Mouse (Mus musculus) CH12.LX (cell line): ENCODE results near the gene Dagla. TPM values are rescaled to one million over a fixed set of nuclear protein-coding genes. Genes with fewer than 3 reads are reported as not detected.

ENCODE experiments used
- DNase-seq: peaks from one replicate; pipeline ENCODE4 v3.0.0-alpha.2; 2013; ENCODE audit errors: extremely low read depth
- H3K27ac ChIP-seq: 2 replicates; pipeline ENCODE4 v1.5.1; 2012; ENCODE audit warnings: low read depth, mild to moderate bottlenecking, control low read depth, moderate library complexity; ENCODE audit not compliant: insufficient read depth
- H3K27me3 ChIP-seq: replicated peaks from 2 replicates; pipeline ENCODE3; 2012; ENCODE audit warnings: inconsistent platforms
- H3K36me3 ChIP-seq, 2 experiments: replicated peaks in 1 of 2; 2 replicates each; pipeline versions ENCODE3 to v1.6.1; 2012; ENCODE audit warnings: inconsistent platforms in 1 of 2, low read length in 1 of 2, mild to moderate bottlenecking in 1 of 2, mixed read lengths in 1 of 2, moderate library complexity in 1 of 2; ENCODE audit not compliant: control insufficient read depth in 1 of 2, insufficient read depth in 1 of 2
- H3K4me1 ChIP-seq, 2 experiments: 2 replicates each; pipeline ENCODE4 v1.6.1; 2012; ENCODE audit warnings: inconsistent platforms in 1 of 2, moderate library complexity in 1 of 2; ENCODE audit not compliant: insufficient read depth in 2 of 2, control insufficient read depth in 1 of 2
- H3K4me2 ChIP-seq: 2 replicates; pipeline ENCODE4 v1.6.1; 2012; ENCODE audit warnings: low read depth, mild to moderate bottlenecking, control low read depth; ENCODE audit not compliant: poor library complexity, insufficient read depth, severe bottlenecking
- H3K4me3 ChIP-seq, 3 experiments: fragments of 150-350 bp in 1 of 3; sonication (generic) in 1 of 3; replicated peaks in 1 of 3; 2 replicates each; pipeline versions ENCODE3 to v1.5.1; 2011 to 2012; ENCODE audit warnings: low read depth in 2 of 3, low read length in 2 of 3, mild to moderate bottlenecking in 2 of 3, moderate library complexity in 2 of 3, control low read depth in 1 of 3, improper control_type of control experiment in 1 of 3, inconsistent platforms in 1 of 3, mixed read lengths in 1 of 3; ENCODE audit not compliant: poor library complexity in 1 of 3
- H3K79me2 ChIP-seq: replicated peaks from 2 replicates; pipeline ENCODE4 v1.6.1; 2012; ENCODE audit warnings: mild to moderate bottlenecking, moderate library complexity; ENCODE audit not compliant: control insufficient read depth, poor library complexity, insufficient read depth, severe bottlenecking; ENCODE audit errors: extremely low read depth
- H3K9ac ChIP-seq: 2 replicates; pipeline ENCODE4 v1.6.1; 2012; ENCODE audit warnings: low read depth, mild to moderate bottlenecking, control low read depth, moderate library complexity; ENCODE audit not compliant: insufficient read depth
- H3K9me3 ChIP-seq: replicated peaks from 2 replicates; pipeline ENCODE3; 2012; ENCODE audit warnings: low read length, inconsistent platforms, mixed read lengths
- CHD1 ChIP-seq: IDR thresholded peaks from 2 replicates; pipeline ENCODE4 v1.6.1; 2012; ENCODE audit warnings: low read depth, low read length, improper control_type of control experiment, inconsistent platforms
- CHD2 ChIP-seq: IDR thresholded peaks from 2 replicates; pipeline ENCODE4 v1.6.1; 2011; ENCODE audit warnings: low read length, improper control_type of control experiment
- ELF1 ChIP-seq: IDR thresholded peaks from 2 replicates; pipeline ENCODE4 v1.6.1; 2014; ENCODE audit warnings: low read depth, mild to moderate bottlenecking, inconsistent platforms, low read length, improper control_type of control experiment
- GABPA ChIP-seq: IDR thresholded peaks from 2 replicates; pipeline ENCODE4 v1.6.1; 2012; ENCODE audit warnings: low read depth, low read length, improper control_type of control experiment, inconsistent platforms; ENCODE audit not compliant: insufficient replicate concordance
- HCFC1 ChIP-seq: IDR thresholded peaks from 2 replicates; pipeline ENCODE4 v1.6.1; 2012; ENCODE audit warnings: low read depth, mild to moderate bottlenecking, inconsistent platforms, low read length, improper control_type of control experiment
- IRF4 ChIP-seq: IDR thresholded peaks from 2 replicates; pipeline ENCODE4 v1.6.1; 2014; ENCODE audit warnings: low read depth, mild to moderate bottlenecking, inconsistent platforms, low read length, improper control_type of control experiment
- JUN ChIP-seq: IDR thresholded peaks from 2 replicates; pipeline ENCODE4 v1.6.1; 2011; ENCODE audit warnings: low read depth, mild to moderate bottlenecking, low read length, improper control_type of control experiment, moderate library complexity; ENCODE audit not compliant: insufficient read depth
- JUND ChIP-seq: conservative IDR thresholded peaks from 2 replicates; pipeline ENCODE4 v1.6.1; 2011; ENCODE audit warnings: low read depth, low read length, improper control_type of control experiment
- KAT2A ChIP-seq: IDR thresholded peaks from 2 replicates; pipeline ENCODE4 v1.6.1; 2012; ENCODE audit warnings: low read length, improper control_type of control experiment, inconsistent platforms; ENCODE audit not compliant: insufficient replicate concordance
- MAFK ChIP-seq: IDR thresholded peaks from 2 replicates; pipeline ENCODE4 v1.6.1; 2011; ENCODE audit warnings: low read length, improper control_type of control experiment; ENCODE audit not compliant: insufficient replicate concordance
- MAZ ChIP-seq: IDR thresholded peaks from 2 replicates; pipeline ENCODE4 v1.6.1; 2012; ENCODE audit warnings: low read depth, mild to moderate bottlenecking, inconsistent platforms, low read length, improper control_type of control experiment, moderate library complexity
- MXI1 ChIP-seq: IDR thresholded peaks from 2 replicates; pipeline ENCODE4 v1.6.1; 2011; ENCODE audit warnings: mild to moderate bottlenecking, low read depth, low read length, improper control_type of control experiment
- MYC ChIP-seq: IDR thresholded peaks from 2 replicates; pipeline ENCODE4 v1.6.1; 2011; ENCODE audit warnings: low read depth, mild to moderate bottlenecking, improper control_type of control experiment, low read length
- NELFE ChIP-seq: IDR thresholded peaks from 2 replicates; pipeline ENCODE4 v1.6.1; 2011; ENCODE audit warnings: low read depth, low read length, improper control_type of control experiment
- POLR2A ChIP-seq: IDR thresholded peaks from 2 replicates; pipeline ENCODE4 v1.6.1; 2011; ENCODE audit warnings: low read depth, mild to moderate bottlenecking, improper control_type of control experiment, low read length
- POLR2AphosphoS2 ChIP-seq: IDR thresholded peaks from 2 replicates; pipeline ENCODE4 v1.6.1; 2011; ENCODE audit warnings: low read depth, low read length, improper control_type of control experiment
- RAD21 ChIP-seq: IDR thresholded peaks from 2 replicates; pipeline ENCODE4 v1.6.1; 2011; ENCODE audit warnings: low read depth, mild to moderate bottlenecking, low read length, improper control_type of control experiment, moderate library complexity
- RCOR1 ChIP-seq: conservative IDR thresholded peaks from 2 replicates; pipeline ENCODE4 v1.6.1; 2012; ENCODE audit warnings: low read depth, mild to moderate bottlenecking, inconsistent platforms, low read length, improper control_type of control experiment
- SMC3 ChIP-seq: IDR thresholded peaks from 2 replicates; pipeline ENCODE4 v1.6.1; 2011; ENCODE audit warnings: low read depth, low read length, improper control_type of control experiment
- TBP ChIP-seq: conservative IDR thresholded peaks from 2 replicates; pipeline ENCODE4 v1.6.1; 2011; ENCODE audit warnings: low read depth, low read length, improper control_type of control experiment
- TCF12 ChIP-seq: IDR thresholded peaks from 2 replicates; pipeline ENCODE4 v1.6.1; 2014; ENCODE audit warnings: low read depth, mild to moderate bottlenecking, inconsistent platforms, low read length, improper control_type of control experiment
- UBTF ChIP-seq: IDR thresholded peaks from 2 replicates; pipeline ENCODE4 v1.6.1; 2012; ENCODE audit warnings: low read depth, mild to moderate bottlenecking, inconsistent platforms, low read length, improper control_type of control experiment, moderate library complexity
- USF1 ChIP-seq: IDR thresholded peaks from 2 replicates; pipeline ENCODE4 v1.6.1; 2014; ENCODE audit warnings: low read depth, mild to moderate bottlenecking, inconsistent platforms, low read length, improper control_type of control experiment
- USF2 ChIP-seq: conservative IDR thresholded peaks from 2 replicates; pipeline ENCODE4 v1.6.1; 2011; ENCODE audit warnings: low read depth, low read length, improper control_type of control experiment
- ZC3H11A ChIP-seq: IDR thresholded peaks from 2 replicates; pipeline ENCODE4 v1.6.1; 2012; ENCODE audit warnings: low read depth, mild to moderate bottlenecking, inconsistent platforms, low read length, improper control_type of control experiment
- ZKSCAN1 ChIP-seq: IDR thresholded peaks from 2 replicates; pipeline ENCODE4 v1.6.1; 2012; ENCODE audit warnings: low read depth, inconsistent platforms, low read length, improper control_type of control experiment, borderline replicate concordance
- ZMIZ1 ChIP-seq: IDR thresholded peaks from 2 replicates; pipeline ENCODE4 v1.6.1; 2012; ENCODE audit warnings: low read depth, mild to moderate bottlenecking, inconsistent platforms, low read length, improper control_type of control experiment
- dilution Hi-C: fragments of 300-500 bp; cut with MboI; formaldehyde crosslinking; loops from 2 replicates; pipeline ENCODE4 v1.14.3; 2020; ENCODE audit warnings: low sequenced_read_pairs; ENCODE audit not compliant: extremely low pct_unique_long_range_greater_than_20kb, extremely low pct_ligation_motif_present
- in situ Hi-C: fragments of 300-500 bp; cut with MboI; formaldehyde crosslinking; loops from 3 replicates; pipeline ENCODE4 v1.14.3; 2019; ENCODE audit warnings: low sequenced_read_pairs, low pct_ligation_motif_present, low pct_unique_long_range_greater_than_20kb, mixed read lengths
- polyA plus RNA-seq: library from polyadenylated mRNA; unstranded; fragments of >175 nt; gene quantifications from 2 replicates; pipeline ENCODE4 v1.2.1, GENCODE M21; 2012; ENCODE audit warnings: low read depth; ENCODE audit not compliant: insufficient read length
- total RNA-seq, 2 experiments: library from RNA; depleted of rRNA; stranded (reverse); fragments of 300-350 nt in 1 of 2; fragments of >200 nt in 1 of 2; gene quantifications; 2 replicates each; pipeline ENCODE4 v1.2.3; 2012 to 2014

Gene Dagla
- total and polyA plus RNA-seq, 3 experiments, result 0.21 to 0.55 TPM; not detected in 1

- peaks cover 83% of the 10 kb centered on the region for H3K27me3 ChIP-seq
Observed at GRCm38 (mm10) chr19:10301866-10302356, 2.8 kb downstream of the Dagla start.

GRCm38 (mm10) chr19:10301263-10301662 is 3.4 kb downstream of the Dagla start:
- H3K9ac ChIP-seq, result no peak overlapping the region
- H3K4me3 ChIP-seq, result no peak overlapping the region
- peaks cover 14 to 38% of the 10 kb centered on the region in 2 experiments for H3K4me1 ChIP-seq
- no peak for TF ChIP-seq NELFE
- TF ChIP-seq UBTF, result no peak
- TF ChIP-seq ELF1, result no peak
- TF ChIP-seq GABPA, result no peak
- TF ChIP-seq RAD21, result no peak
- no peak for TF ChIP-seq JUN
- no peak for TF ChIP-seq HCFC1
- no peak for TF ChIP-seq POLR2AphosphoS2
- TF ChIP-seq KAT2A, result no peak
- TF ChIP-seq JUND, result no peak
- TF ChIP-seq TCF12, result no peak
- TF ChIP-seq, all 38 proteins: peak for 0
- H3K27me3 ChIP-seq, result peaks cover 78% of the 10 kb centered on the region
- dilution Hi-C loops, result no loop called here
- in situ Hi-C loops, result no loop called here
- no peaks in the 10 kb centered on the region for H3K36me3 ChIP-seq
- no peak overlapping the region for H3K4me2 ChIP-seq
- H3K27ac ChIP-seq, result no peak overlapping the region
- no peaks in the 10 kb centered on the region for H3K9me3 ChIP-seq
- no peaks in the 10 kb centered on the region for H3K79me2 ChIP-seq
- DNase-seq, result no peak

More at GRCm38 (mm10) chr19:10301866-10302356, 2.8 kb downstream of the Dagla start:
- H3K4me3 ChIP-seq, result no peak overlapping the region
- in situ Hi-C loops (no loop called here), dilution Hi-C loops (no loop called here)
- H3K9ac ChIP-seq, result no peak overlapping the region
- H3K36me3 ChIP-seq, result no peaks in the 10 kb centered on the region
- H3K79me2 ChIP-seq, result no peaks in the 10 kb centered on the region
- no peak for TF ChIP-seq UBTF
- no peak for TF ChIP-seq ZC3H11A
- TF ChIP-seq MXI1, result no peak
- no peak for TF ChIP-seq POLR2AphosphoS2
- no peak for TF ChIP-seq CHD2
- no peak for TF ChIP-seq SMC3
- TF ChIP-seq ZMIZ1, result no peak
- TF ChIP-seq MAZ, result no peak
- TF ChIP-seq RCOR1, result no peak
- no peak for TF ChIP-seq TCF12
- TF ChIP-seq MYC, result no peak
- no peak for TF ChIP-seq CHD1
- TF ChIP-seq ELF1, result no peak
- TF ChIP-seq ZKSCAN1, result no peak
- no peak for TF ChIP-seq TBP
- TF ChIP-seq USF2, result no peak
- TF ChIP-seq MAFK, result no peak
- TF ChIP-seq USF1, result no peak
- TF ChIP-seq POLR2A, result no peak
- TF ChIP-seq IRF4, result no peak
- H3K4me2 ChIP-seq, result no peak overlapping the region
- H3K27ac ChIP-seq, result no peak overlapping the region
- DNase-seq, result no peak
- H3K9me3 ChIP-seq, result no peaks in the 10 kb centered on the region
- H3K4me1 ChIP-seq, result peaks cover 12 to 32% of the 10 kb centered on the region in 2 experiments
